Mouse (Mus musculus): ENCODE measurements around the gene Pappa2.

- no peak for TF ChIP-seq CTCF (IDR thresholded peaks at IDR 0.05; ENCODE audit: control insufficient read depth, insufficient read depth, insufficient replicate concordance, low read depth, low read length)
- no peak for TF ChIP-seq POLR2A (IDR thresholded peaks at IDR 0.05; ENCODE audit: control insufficient read depth, low read depth, low read length)
Measured at GRCm38 (mm10) chr1:158897339-158897738, 83.0 kb downstream of the Pappa2 start.

All from testis, adult 2 months (tissue).